Mouse (Mus musculus) ES-E14 (cell line): Measurements from ENCODE around the gene Nanos2. TPM values are rescaled to one million over a fixed set of nuclear protein-coding genes. Genes with fewer than 3 reads are reported as not detected.

Source experiments
- DNase-seq: peaks from one replicate; pipeline ENCODE4 v3.0.0-alpha.2; 2013; ENCODE audit warnings: low read depth, low spot score
- H3K27ac ChIP-seq: 2 replicates; pipeline ENCODE4 v1.5.1; 2012; ENCODE audit warnings: low read depth, mild to moderate bottlenecking, low read length, moderate library complexity, mixed read lengths; ENCODE audit not compliant: poor library complexity, insufficient read depth, severe bottlenecking
- H3K36me3 ChIP-seq: 2 replicates; pipeline ENCODE4 v1.6.1; 2012; ENCODE audit warnings: mild to moderate bottlenecking, low read length, moderate library complexity, mixed read lengths; ENCODE audit not compliant: control insufficient read depth, poor library complexity, insufficient read depth, severe bottlenecking
- H3K4me1 ChIP-seq, 2 experiments: fragments of 150-350 bp in 1 of 2; sonication (generic) in 1 of 2; 2 replicates each; pipeline ENCODE4 v1.6.1; 2012; ENCODE audit warnings: low read length in 2 of 2, mild to moderate bottlenecking in 1 of 2, mixed read lengths in 1 of 2; ENCODE audit not compliant: control insufficient read depth in 2 of 2, insufficient read depth in 2 of 2, poor library complexity in 1 of 2
- H3K4me3 ChIP-seq, 2 experiments: fragments of 150-350 bp in 1 of 2; sonication (generic) in 1 of 2; 2 replicates each; pipeline ENCODE4 v1.5.1; 2012; ENCODE audit warnings: low read length in 2 of 2, low read depth in 1 of 2, mild to moderate bottlenecking in 1 of 2, mixed read lengths in 1 of 2; ENCODE audit not compliant: insufficient read depth in 1 of 2, poor library complexity in 1 of 2, severe bottlenecking in 1 of 2
- H3K9ac ChIP-seq: 2 replicates; pipeline ENCODE4 v1.6.1; 2012; ENCODE audit warnings: low read depth, mild to moderate bottlenecking, low read length, mixed read lengths; ENCODE audit not compliant: poor library complexity, insufficient read depth, severe bottlenecking
- H3K9me3 ChIP-seq: fragments of 150-350 bp; sonication (generic); 2 replicates; pipeline ENCODE4 v1.6.1; 2012; ENCODE audit warnings: low read depth, mild to moderate bottlenecking, low read length; ENCODE audit not compliant: control insufficient read depth, insufficient read depth
- CHD2 ChIP-seq: IDR thresholded peaks from 2 replicates; pipeline ENCODE4 v1.6.1; 2014; ENCODE audit warnings: mild to moderate bottlenecking, low read depth, low read length, inconsistent platforms
- HCFC1 ChIP-seq: IDR thresholded peaks from 2 replicates; pipeline ENCODE4 v1.6.1; 2012; ENCODE audit warnings: low read length, inconsistent platforms, borderline replicate concordance; ENCODE audit not compliant: insufficient read depth
- MAFK ChIP-seq: IDR thresholded peaks from 2 replicates; pipeline ENCODE4 v1.6.1; 2014; ENCODE audit warnings: mild to moderate bottlenecking, low read depth, low read length, inconsistent platforms; ENCODE audit not compliant: insufficient read depth
- ZC3H11A ChIP-seq: IDR thresholded peaks from 2 replicates; pipeline ENCODE4 v1.6.1; 2012; ENCODE audit warnings: low read depth, mild to moderate bottlenecking, inconsistent platforms, low read length, borderline replicate concordance
- ZNF384 ChIP-seq: IDR thresholded peaks from 2 replicates; pipeline ENCODE4 v1.6.1; 2012; ENCODE audit warnings: low read depth, low read length, inconsistent platforms
- in situ Hi-C, 2 experiments: fragments of 600-800 bp; cut with MboI; formaldehyde crosslinking; loops; one replicate each; pipeline ENCODE4 v1.15.1; 2025; ENCODE audit warnings: low sequenced_read_pairs in 2 of 2, inconsistent platforms in 1 of 2; ENCODE audit not compliant: unreplicated experiment in 2 of 2
- total RNA-seq: library from RNA; depleted of rRNA; stranded (reverse); fragments of 300-350 nt; gene quantifications from 2 replicates; pipeline ENCODE4 v1.2.3, GENCODE M21; 2012

Nanos2 gene
- total RNA-seq, 1 experiment: not detected

DNA sequence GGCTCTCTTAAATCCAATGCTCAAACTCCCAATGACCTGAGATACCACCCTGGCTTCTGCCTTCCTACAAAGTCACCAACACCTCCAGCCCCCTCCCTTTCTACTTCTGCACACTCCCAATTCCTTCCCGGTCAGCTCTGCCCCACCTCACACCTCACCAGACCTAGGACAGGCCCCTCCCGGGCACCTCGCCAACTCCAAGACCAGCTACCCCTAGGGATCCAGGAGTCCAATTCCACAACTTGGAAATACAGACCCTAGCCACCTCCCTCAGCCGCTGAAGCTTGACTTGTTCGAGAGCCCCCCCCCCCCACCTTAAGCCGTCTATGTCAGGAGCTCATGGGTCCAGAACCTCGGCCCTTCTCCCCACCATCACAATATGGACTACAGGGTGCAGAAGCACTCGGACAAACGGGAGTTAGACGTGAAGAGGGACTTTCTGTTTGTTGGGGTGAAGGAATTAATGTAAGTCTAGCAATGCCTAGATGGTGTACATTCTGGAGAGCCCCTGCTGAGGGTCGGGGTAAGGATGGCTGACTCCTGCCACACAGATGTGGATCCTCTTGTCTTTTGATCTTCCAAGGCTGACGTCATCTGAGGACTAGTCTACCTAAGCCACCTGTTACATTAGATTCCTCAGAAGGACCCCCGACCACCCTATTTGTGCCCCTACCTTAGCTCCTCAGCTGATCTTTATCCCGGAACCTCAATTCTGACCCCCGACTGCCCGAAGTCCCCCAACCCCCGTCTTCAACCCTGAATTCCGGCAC lies 35.2 kb downstream of the Nanos2 start:
- Histone ChIP-seq H3K9ac (no peak overlapping the region; the same call in 1 of the 2 replicates), H3K36me3 (peaks cover 2% of the 10 kb centered on the region; the same call in 1 of the 2 replicates), H3K4me3 (no peak overlapping the region), H3K9me3 (no peaks in the 10 kb centered on the region), H3K4me1 (peaks cover 1 to 14% of the 10 kb centered on the region in 2 experiments; a peak in 2 of 4 replicates), H3K27ac (no peak overlapping the region)
- DNase-seq: no peak
- TF ChIP-seq MAFK (no peak), ZNF384 (no peak), HCFC1 (no peak), ZC3H11A (no peak)
- in situ Hi-C loops: no loop called here

GRCm38 (mm10) chr7:19023357-19023814 lies 36.2 kb downstream of the Nanos2 start, which contains the start of gene Foxa3:
Foxa3 (minus strand) TSS chr7:19023538.
- in situ Hi-C loops: no loop called here
- DNase-seq: peak; percentile 57
- no peaks in the 10 kb centered on the region for H3K9me3 ChIP-seq
- TF ChIP-seq HCFC1 (no peak), CHD2 (no peak), MAFK (no peak), ZC3H11A (no peak), ZNF384 (no peak)
- peak within 1 kb of the TSS; percentile 52 for H3K27ac ChIP-seq
- H3K4me1 ChIP-seq: peaks cover 1 to 14% of the 10 kb centered on the region in 2 experiments; a peak in 2 of 4 replicates
- peaks cover 2% of the 10 kb centered on the region; the same call in 1 of the 2 replicates for H3K36me3 ChIP-seq
- peak within 1 kb of the TSS; percentile 87 to 96 for H3K4me3 ChIP-seq
- peak within 1 kb of the TSS; percentile 93 for H3K9ac ChIP-seq

- H3K4me1 ChIP-seq: peaks cover 1 to 14% of the 10 kb centered on the region in 2 experiments; a peak in 2 of 4 replicates
- no peaks in the 10 kb centered on the region for H3K9me3 ChIP-seq
- peaks cover 6% of the 10 kb centered on the region; the same call in 1 of the 2 replicates for H3K36me3 ChIP-seq
- peak within 1 kb of the TSS; percentile 87 to 96 for H3K4me3 ChIP-seq
- in situ Hi-C loops: no loop called here
- H3K27ac ChIP-seq: peak within 1 kb of the TSS; percentile 52
- H3K9ac ChIP-seq: peak within 1 kb of the TSS; percentile 93
- peak; percentile 88 for DNase-seq
- no peak for TF ChIP-seq MAFK
- TF ChIP-seq HCFC1: peak; percentile 97
These were observed 36.9 kb downstream of the Nanos2 start, which contains the start of gene Sympk for GRCm38 (mm10) chr7:19024096-19024506. Sympk (plus strand) TSS chr7:19024377.

GRCm38 (mm10) chr7:19024581-19025255 lies 37.5 kb downstream of the Nanos2 start:
- no peaks in the 10 kb centered on the region for H3K9me3 ChIP-seq
- no peak for DNase-seq
- H3K27ac ChIP-seq: peak overlapping the region; percentile 52
- in situ Hi-C loops: no loop called here
- peaks cover 1 to 14% of the 10 kb centered on the region in 2 experiments; a peak in 2 of 4 replicates for H3K4me1 ChIP-seq
- H3K9ac ChIP-seq: peak overlapping the region; percentile 93
- H3K36me3 ChIP-seq: peaks cover 11% of the 10 kb centered on the region
- peak overlapping the region; percentile 87 to 96 for H3K4me3 ChIP-seq
- TF ChIP-seq CHD2: no peak
- no peak for TF ChIP-seq ZNF384
- TF ChIP-seq MAFK: no peak
- TF ChIP-seq ZC3H11A: no peak
- no peak for TF ChIP-seq HCFC1
